Comparison of ENCODE assay signal across 9 mouse cellular contexts in genomic region chr14:122406541-122407219, GRCm38 (mm10). TPM values are rescaled to one million over a fixed set of nuclear protein-coding genes. Genes with fewer than 3 reads are reported as not detected.
DNase-seq lines count a peak whose midpoint lies in the region; ATAC-seq lines count a peak whose summit lies in the region.
"Had no signal": no experiment of that assay in that cellular context is flagged by ENCODE, and none has a peak within 500 bp of the region (broad histone marks: within the 10 kb centered on the region; RNA-seq: fewer than 3 reads in every experiment).

No protein-coding gene starts in this region.

- peak; percentile 13 to 51 for DNase-seq in adrenal gland, adult (ENCODE audit: inconsistent age in 2 of 2, low spot score in 1 of 2)
- no peak for DNase-seq in adrenal gland, adult 8-10 months
- peak; percentile 39 for DNase-seq in Muller cell, postnatal 12 days (ENCODE audit: inconsistent ontology term)
- no peak for DNase-seq in embryonic facial prominence, embryonic 14.5 days (ENCODE audit: low spot score)
- DNase-seq in retina, postnatal 1 day: peak; percentile 74
- no peak for DNase-seq in thymus, adult 18-20 months

- H3K4me1 ChIP-seq in embryonic facial prominence, embryonic 14.5 days (ENCODE audit: control insufficient read depth, insufficient read depth, low read length): peaks cover 7% of the 10 kb centered on the region
- peaks cover 10% of the 10 kb centered on the region for H3K4me1 ChIP-seq in hindbrain, embryonic 16.5 days (ENCODE audit: control insufficient read depth, insufficient read depth, low read depth, low read length)
- peaks cover 20% of the 10 kb centered on the region for H3K4me1 ChIP-seq in limb, embryonic 13.5 days

- no peak overlapping the region for H3K27ac ChIP-seq in embryonic facial prominence, embryonic 14.5 days (replicated peaks; ENCODE audit: low read depth, low read length)
- H3K27ac ChIP-seq in hindbrain, embryonic 16.5 days (ENCODE audit: low read depth, low read length): peak overlapping the region; percentile 71
- H3K27ac ChIP-seq in limb, embryonic 13.5 days: no peak overlapping the region

- peaks cover 61% of the 10 kb centered on the region for H3K27me3 ChIP-seq in embryonic facial prominence, embryonic 14.5 days (replicated peaks; ENCODE audit: control insufficient read depth, insufficient read depth, low read length)
- peaks cover 32% of the 10 kb centered on the region for H3K27me3 ChIP-seq in hindbrain, embryonic 16.5 days (replicated peaks; ENCODE audit: control insufficient read depth, insufficient read depth, low read length)
- peaks cover 89% of the 10 kb centered on the region for H3K27me3 ChIP-seq in limb, embryonic 13.5 days

- H3K9me3 ChIP-seq in embryonic facial prominence, embryonic 14.5 days (ENCODE audit: control insufficient read depth, low read length): no peaks in the 10 kb centered on the region
- no peaks in the 10 kb centered on the region for H3K9me3 ChIP-seq in hindbrain, embryonic 16.5 days (ENCODE audit: control insufficient read depth, low read length)
- no peaks in the 10 kb centered on the region for H3K9me3 ChIP-seq in limb, embryonic 13.5 days

- H3K36me3 ChIP-seq in embryonic facial prominence, embryonic 14.5 days (ENCODE audit: control insufficient read depth, insufficient read depth, low read length): no peaks in the 10 kb centered on the region
- no peaks in the 10 kb centered on the region for H3K36me3 ChIP-seq in hindbrain, embryonic 16.5 days (ENCODE audit: control insufficient read depth, insufficient read depth, low read length)
- no peaks in the 10 kb centered on the region for H3K36me3 ChIP-seq in limb, embryonic 13.5 days

- peak; percentile 41 for ATAC-seq in embryonic facial prominence, embryonic 14.5 days (ENCODE audit: low read depth)
- ATAC-seq in hindbrain, embryonic 16.5 days: peak; percentile 78
- ATAC-seq in limb, embryonic 13.5 days (ENCODE audit: low FRiP score, low read depth): peak; percentile 60; the same call in 1 of the 2 replicates

- H3K4me2 ChIP-seq in embryonic facial prominence, embryonic 14.5 days (ENCODE audit: low read depth, low read length): peak overlapping the region; percentile 80
- H3K4me2 ChIP-seq in hindbrain, embryonic 16.5 days (ENCODE audit: low read length): peak overlapping the region; percentile 61
- H3K4me2 ChIP-seq in limb, embryonic 13.5 days (replicated peaks): peak overlapping the region; percentile 82

- H3K4me3 ChIP-seq in embryonic facial prominence, embryonic 14.5 days (ENCODE audit: low read depth, low read length): peak overlapping the region; percentile 42
- H3K4me3 ChIP-seq in hindbrain, embryonic 16.5 days (ENCODE audit: low read length): peak overlapping the region; percentile 39
- H3K4me3 ChIP-seq in limb, embryonic 13.5 days: peak overlapping the region; percentile 46
- H3K4me3 ChIP-seq: myocyte had no signal

- 5% methylated on average over 47 of the region's 58 CpGs for WGBS in embryonic facial prominence, embryonic 14.5 days
- 2% methylated on average over 58 of the region's 58 CpGs for WGBS in hindbrain, embryonic 16.5 days
- 2% methylated on average over 58 of the region's 58 CpGs for WGBS in limb, embryonic 13.5 days

- H3K9ac ChIP-seq in embryonic facial prominence, embryonic 14.5 days (ENCODE audit: low read depth, low read length): peak overlapping the region; percentile 58
- H3K9ac ChIP-seq in hindbrain, embryonic 16.5 days (ENCODE audit: low read depth, low read length): peak overlapping the region; percentile 60
- peak overlapping the region; percentile 60 for H3K9ac ChIP-seq in limb, embryonic 13.5 days

RNA-seq across cellular contexts. Expression of gene Gm5089, which starts 44.2 kb away (rescaled TPM):
- total RNA-seq in adrenal gland, adult 8-10 months (2022): not detected
- not detected in 2 replicates for polyA plus RNA-seq in embryonic facial prominence, embryonic 14.5 days (2014; fragmentation: Nextera tagmentation; extraction: Ambion mirVana)
- polyA plus RNA-seq in hindbrain, embryonic 16.5 days (2015; fragmentation: Nextera tagmentation; extraction: Ambion mirVana): 1.8 and 2.1 TPM in 2 replicates
- 0.18 and 0.37 TPM in 2 replicates for polyA plus RNA-seq in limb, embryonic 13.5 days (2015; fragmentation: Nextera tagmentation; extraction: Ambion mirVana)
- polyA plus RNA-seq: myocyte had no signal

RNA-seq across cellular contexts. Expression of gene Zic5, which starts 58.8 kb away (rescaled TPM):
- under 1 TPM in 1 of 4 experiments, not detected in 3; 0.23 TPM for total RNA-seq in adrenal gland, adult 8-10 months (2022)
- 1.9 and 2.1 TPM in 2 replicates for polyA plus RNA-seq in embryonic facial prominence, embryonic 14.5 days (2014; fragmentation: Nextera tagmentation; extraction: Ambion mirVana)
- polyA plus RNA-seq in hindbrain, embryonic 16.5 days (2015; fragmentation: Nextera tagmentation; extraction: Ambion mirVana): 14.9 and 15.2 TPM in 2 replicates
- polyA plus RNA-seq in limb, embryonic 13.5 days (2015; fragmentation: Nextera tagmentation; extraction: Ambion mirVana): 2.3 and 2.6 TPM in 2 replicates

Comparison
In these comparisons a context has a peak if more than half of its experiments do, and no peak if none do; other contexts are left out.
1. DNase-seq: peak in adrenal gland, adult (2 of 2), Muller cell, postnatal 12 days (single experiment) and retina, postnatal 1 day (single experiment); none in adrenal gland, adult 8-10 months (single experiment), embryonic facial prominence, embryonic 14.5 days (single experiment) and thymus, adult 18-20 months (0 of 2).
2. Peak in every context shown above with its lines, with median percentiles within 50 percentile points of each other: ATAC-seq, H3K4me2 ChIP-seq, H3K4me3 ChIP-seq and H3K9ac ChIP-seq.